Mouse (Mus musculus): ENCODE measurements around the gene Tgfa.

DNA sequence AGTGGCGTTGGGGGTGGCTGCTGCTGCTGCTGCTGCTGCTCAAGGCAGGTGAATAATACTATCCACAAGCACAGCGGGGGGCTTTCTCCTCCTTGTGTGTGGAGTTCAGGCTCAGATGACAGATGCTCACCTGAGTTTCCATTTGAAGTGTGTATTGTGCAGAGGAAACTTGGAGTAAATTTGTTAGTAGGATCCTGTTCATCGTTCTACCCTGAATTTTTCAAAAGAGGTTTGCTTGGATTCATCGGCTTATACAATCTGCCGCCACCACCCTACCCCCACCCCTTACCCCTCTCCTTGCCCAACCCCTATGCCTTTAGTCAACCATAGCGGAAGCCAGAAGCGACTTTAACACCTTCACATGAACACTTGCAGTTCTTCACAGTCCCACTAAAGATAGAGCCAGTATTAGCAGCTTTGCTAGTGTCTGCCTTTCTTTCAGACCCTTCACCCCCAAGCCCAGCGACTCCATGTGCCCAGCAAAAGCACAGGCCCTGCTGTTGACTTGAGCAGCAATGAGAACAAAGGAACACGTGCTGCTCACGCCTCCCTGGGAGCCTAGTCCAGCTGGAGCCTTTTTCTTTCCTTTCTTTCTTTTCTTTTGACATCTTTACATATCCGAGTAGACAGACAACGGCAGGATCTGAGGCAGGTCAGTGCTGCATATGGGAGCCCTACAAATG lies 16.2 kb downstream of the Tgfa start:
- TF ChIP-seq CTCF (IDR thresholded peaks at IDR 0.05; ENCODE audit: low read depth) (no peak), EP300 (IDR thresholded peaks at IDR 0.05; ENCODE audit: low read depth) (no peak)

Data from liver, postnatal 0 days (tissue).